Mouse (Mus musculus): ENCODE data around the gene Btnl2.
"Not testable (repeated sequence)": the region's sequence is repeated elsewhere in the genome, so short reads cannot be mapped to it uniquely, and the experiment has no call there.

Gene Btnl2

GRCm38 (mm10) chr17:34354539-34354938, at the start of gene Btnl2:
Btnl2 (plus strand) TSS chr17:34354822.
- DNase-seq (ENCODE audit: low spot score): no peak

- DNase-seq (ENCODE audit: low spot score): peak; percentile 95
These were observed 49.1 kb upstream of the Btnl2 start, which contains the start of gene H2-Eb1 for GRCm38 (mm10) chr17:34305380-34306030. H2-Eb1 (plus strand) TSS chr17:34305867.

GRCm38 (mm10) chr17:34306407-34306806, 48.2 kb upstream of the Btnl2 start:
- DNase-seq (ENCODE audit: low spot score): no peak

GRCm38 (mm10) chr17:34307216-34307615, 47.4 kb upstream of the Btnl2 start:
- no peak for DNase-seq (ENCODE audit: low spot score)

GRCm38 (mm10) chr17:34308161-34308560, 46.5 kb upstream of the Btnl2 start:
- DNase-seq (ENCODE audit: low spot score): no peak

- no peak for DNase-seq (ENCODE audit: low spot score)
These were observed 45.4 kb upstream of the Btnl2 start for GRCm38 (mm10) chr17:34309225-34309624.

GRCm38 (mm10) chr17:34309683-34310385, 44.8 kb upstream of the Btnl2 start:
- peak; percentile 71 for DNase-seq (ENCODE audit: low spot score)

- DNase-seq (ENCODE audit: low spot score): not testable (repeated sequence)
These were observed 44.1 kb upstream of the Btnl2 start for GRCm38 (mm10) chr17:34310526-34310925.

- no peak for DNase-seq (ENCODE audit: low spot score)
These were observed 42.4 kb upstream of the Btnl2 start for GRCm38 (mm10) chr17:34312185-34312584.

GRCm38 (mm10) chr17:34313393-34313792, 41.2 kb upstream of the Btnl2 start:
- peak; percentile 80 for DNase-seq (ENCODE audit: low spot score)

- no peak for DNase-seq (ENCODE audit: low spot score)
These were observed 40.3 kb upstream of the Btnl2 start for GRCm38 (mm10) chr17:34314286-34314685.

- DNase-seq (ENCODE audit: low spot score): no peak
These were observed 39.1 kb upstream of the Btnl2 start for GRCm38 (mm10) chr17:34315512-34315911.

- no peak for DNase-seq (ENCODE audit: low spot score)
These were observed 37.9 kb upstream of the Btnl2 start for GRCm38 (mm10) chr17:34316697-34317096.

- no peak for DNase-seq (ENCODE audit: low spot score)
These were observed 37.3 kb upstream of the Btnl2 start for GRCm38 (mm10) chr17:34317275-34317674.

- no peak for DNase-seq (ENCODE audit: low spot score)
These were observed 29.2 kb upstream of the Btnl2 start, which contains the start of gene H2-Eb2 for GRCm38 (mm10) chr17:34325436-34325835. H2-Eb2 (plus strand) TSS chr17:34325665.

GRCm38 (mm10) chr17:34326373-34326772, 28.2 kb upstream of the Btnl2 start:
- no peak for DNase-seq (ENCODE audit: low spot score)

- DNase-seq (ENCODE audit: low spot score): no peak
These were observed 24.8 kb upstream of the Btnl2 start for GRCm38 (mm10) chr17:34329807-34330206.

GRCm38 (mm10) chr17:34331200-34331599, 23.4 kb upstream of the Btnl2 start:
- no peak for DNase-seq (ENCODE audit: low spot score)

- peak; percentile 25 for DNase-seq (ENCODE audit: low spot score)
These were observed 13.8 kb upstream of the Btnl2 start for GRCm38 (mm10) chr17:34340619-34341402.

GRCm38 (mm10) chr17:34344882-34345281, 9.7 kb upstream of the Btnl2 start:
- DNase-seq (ENCODE audit: low spot score): no peak

GRCm38 (mm10) chr17:34345486-34345885, 9.1 kb upstream of the Btnl2 start:
- no peak for DNase-seq (ENCODE audit: low spot score)

- no peak for DNase-seq (ENCODE audit: low spot score)
These were observed 8.6 kb upstream of the Btnl2 start for GRCm38 (mm10) chr17:34346041-34346440.
